Mouse (Mus musculus): Measurements from ENCODE around the gene Cd5l. TPM values are rescaled to one million over a fixed set of nuclear protein-coding genes. Genes with fewer than 3 reads are reported as not detected.
"Not testable (repeated sequence)": the region's sequence is repeated elsewhere in the genome, so short reads cannot be mapped to it uniquely, and the experiment has no call there.

Gene Cd5l
- polyA plus RNA-seq (2015; fragmentation: Nextera tagmentation; extraction: Ambion mirVana): 30.0 and 31.1 TPM in 2 replicates

- DNase-seq: no peak
- Histone ChIP-seq H3K9me3 (replicated peaks) (no peaks in the 10 kb centered on the region), H3K4me1 (replicated peaks) (no peaks in the 10 kb centered on the region)
Observed at GRCm38 (mm10) chr3:87357581-87357980, at the start of gene Cd5l. TSS of gene Cd5l (plus strand) at chr3:87357881.

DNA sequence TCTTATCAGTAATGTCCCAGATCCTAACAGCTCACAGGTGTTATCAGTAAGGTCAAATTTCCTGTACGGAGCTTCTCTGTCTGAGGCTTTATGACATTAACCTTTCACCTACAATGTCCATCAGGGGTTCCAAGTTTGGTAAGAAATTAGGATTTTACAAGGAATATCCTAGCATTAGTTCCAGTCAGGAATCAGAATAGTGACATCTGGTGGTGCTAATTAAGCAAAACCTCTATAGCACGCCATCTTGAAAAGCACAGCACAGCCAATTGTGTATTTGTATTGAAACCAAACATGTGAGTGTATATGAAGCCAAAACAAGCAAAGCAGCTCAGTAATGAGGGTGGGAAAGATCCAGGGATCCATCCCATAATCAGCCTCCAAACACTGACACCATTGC, 47.8 kb upstream of the Cd5l start:
- Histone ChIP-seq H3K36me3 (no peaks in the 10 kb centered on the region), H3K4me2 (no peak overlapping the region), H3K9me3 (replicated peaks) (no peaks in the 10 kb centered on the region), H3K9ac (no peak overlapping the region), H3K4me3 (replicated peaks) (no peak overlapping the region), H3K27ac (no peak overlapping the region), H3K4me1 (replicated peaks) (no peaks in the 10 kb centered on the region), H3K27me3 (no peaks in the 10 kb centered on the region)
- no peak for DNase-seq
- 47% methylated on average over 2 of the region's 2 CpGs for WGBS (ENCODE audit: insufficient replicate concordance)
- ATAC-seq (ENCODE audit: low read depth): no peak

More at GRCm38 (mm10) chr3:87357581-87357980, at the start of gene Cd5l:
- Histone ChIP-seq H3K4me2 (no peak within 1 kb of the TSS), H3K4me3 (replicated peaks) (no peak within 1 kb of the TSS), H3K36me3 (no peaks in the 10 kb centered on the region), H3K9ac (no peak within 1 kb of the TSS), H3K27me3 (no peaks in the 10 kb centered on the region), H3K27ac (no peak within 1 kb of the TSS)
- no peak for ATAC-seq (ENCODE audit: low read depth)

- H3K9me3 ChIP-seq (replicated peaks): no peaks in the 10 kb centered on the region
- no peak overlapping the region for H3K27ac ChIP-seq
- no peak for DNase-seq
- H3K4me3 ChIP-seq (replicated peaks): no peak overlapping the region
- H3K27me3 ChIP-seq: no peaks in the 10 kb centered on the region
- no peak for ATAC-seq (ENCODE audit: low read depth)
- no peak overlapping the region for H3K4me2 ChIP-seq
- H3K9ac ChIP-seq: no peak overlapping the region
- no peaks in the 10 kb centered on the region for H3K36me3 ChIP-seq
- WGBS (ENCODE audit: insufficient replicate concordance): 38% methylated on average over 4 of the region's 4 CpGs
- no peaks in the 10 kb centered on the region for H3K4me1 ChIP-seq (replicated peaks)
Observed at GRCm38 (mm10) chr3:87322557-87322956, 35.1 kb upstream of the Cd5l start.

- 8% methylated on average over 3 of the region's 3 CpGs for WGBS (ENCODE audit: insufficient replicate concordance)
- Histone ChIP-seq H3K9ac (no peak overlapping the region), H3K27me3 (no peaks in the 10 kb centered on the region), H3K4me3 (replicated peaks) (no peak overlapping the region), H3K4me1 (replicated peaks) (no peaks in the 10 kb centered on the region), H3K9me3 (replicated peaks) (no peaks in the 10 kb centered on the region), H3K27ac (no peak overlapping the region), H3K4me2 (no peak overlapping the region), H3K36me3 (no peaks in the 10 kb centered on the region)
- no peak for DNase-seq
- ATAC-seq (ENCODE audit: low read depth): no peak
Observed at GRCm38 (mm10) chr3:87323778-87324177, 33.9 kb upstream of the Cd5l start.

DNA sequence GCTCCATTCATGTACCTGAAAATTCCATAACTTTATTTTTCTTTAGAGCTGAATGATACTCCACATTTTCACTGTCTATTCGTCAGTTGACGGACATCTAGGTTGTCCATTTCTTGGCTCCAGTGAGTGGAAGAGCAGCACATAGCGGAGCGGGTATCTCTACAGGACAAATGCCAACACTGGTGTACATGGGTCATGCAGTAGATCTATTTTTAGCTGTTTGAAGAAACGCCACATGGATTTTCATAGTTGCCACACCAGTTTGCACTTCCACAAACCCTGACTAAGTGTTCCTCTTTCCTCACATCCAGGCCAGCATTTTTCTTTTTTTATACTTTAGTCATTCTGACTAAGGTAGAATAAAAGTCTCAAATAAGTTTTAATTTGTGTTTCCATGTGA, 19.8 kb upstream of the Cd5l start:
- H3K27ac ChIP-seq: no peak overlapping the region
- H3K9ac ChIP-seq: no peak overlapping the region
- no peaks in the 10 kb centered on the region for H3K9me3 ChIP-seq (replicated peaks)
- no peaks in the 10 kb centered on the region for H3K27me3 ChIP-seq
- H3K4me1 ChIP-seq (replicated peaks): no peaks in the 10 kb centered on the region
- DNase-seq: no peak
- H3K36me3 ChIP-seq: no peaks in the 10 kb centered on the region
- WGBS (ENCODE audit: insufficient replicate concordance): 55% methylated on average over 5 of the region's 5 CpGs
- no peak for ATAC-seq (ENCODE audit: low read depth)
- no peak overlapping the region for H3K4me3 ChIP-seq (replicated peaks)
- H3K4me2 ChIP-seq: no peak overlapping the region

GRCm38 (mm10) chr3:87350992-87351391, 6.7 kb upstream of the Cd5l start:
- not testable (repeated sequence) for H3K4me2 ChIP-seq; H3K4me1 ChIP-seq (replicated peaks); H3K9ac ChIP-seq; H3K27ac ChIP-seq; H3K9me3 ChIP-seq (replicated peaks); H3K36me3 ChIP-seq; ATAC-seq (ENCODE audit: low read depth); DNase-seq; H3K4me3 ChIP-seq (replicated peaks); H3K27me3 ChIP-seq
- WGBS (ENCODE audit: insufficient replicate concordance): 56% methylated on average over 2 of the region's 2 CpGs

DNA sequence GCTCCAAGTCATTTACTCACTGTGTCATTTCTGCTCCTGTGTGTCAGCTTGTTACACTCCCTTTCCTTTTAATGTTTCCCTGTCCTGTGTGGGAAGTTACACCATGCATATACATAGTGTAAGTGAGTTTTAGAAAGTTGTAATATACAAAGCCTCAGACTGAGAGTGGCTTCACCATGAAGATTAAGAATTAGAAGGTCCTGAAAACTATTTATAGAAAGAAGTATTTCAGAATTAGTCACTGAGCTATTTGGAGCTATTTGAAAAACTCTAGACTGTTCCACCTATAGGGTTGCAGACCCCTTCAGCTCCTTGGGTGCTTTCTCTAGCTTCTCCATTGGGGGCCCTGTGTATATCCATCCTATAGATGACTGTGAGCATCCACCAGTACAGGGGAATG, 1.5 kb downstream of the Cd5l start:
- no peak overlapping the region for H3K4me3 ChIP-seq (replicated peaks)
- ATAC-seq (ENCODE audit: low read depth): no peak
- no peak for DNase-seq

DNA sequence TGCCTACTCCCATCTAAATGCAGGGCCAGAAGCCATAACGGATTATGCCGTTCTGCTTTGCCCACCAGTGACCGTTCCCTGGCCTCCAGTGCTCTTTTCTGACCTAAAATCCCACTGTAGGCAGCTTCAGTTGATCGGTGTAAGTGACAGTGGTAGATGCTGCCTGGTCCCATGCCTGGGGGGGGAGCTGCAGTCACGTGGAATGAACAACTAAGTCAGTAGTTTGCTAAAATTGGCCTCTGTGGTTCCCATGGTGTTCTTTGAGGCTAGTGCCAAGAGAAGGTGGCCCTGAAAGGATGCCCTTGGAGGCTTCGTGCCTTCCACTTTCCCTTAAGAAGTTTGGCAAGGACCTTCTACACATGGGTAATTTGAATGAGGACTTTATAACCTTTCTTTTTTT, 2.8 kb downstream of the Cd5l start:
- ATAC-seq (ENCODE audit: low read depth) (no peak), DNase-seq (no peak)
- no peaks in the 10 kb centered on the region for H3K4me1 ChIP-seq (replicated peaks)
- H3K9me3 ChIP-seq (replicated peaks): no peaks in the 10 kb centered on the region
- H3K27me3 ChIP-seq: no peaks in the 10 kb centered on the region
- H3K27ac ChIP-seq: no peak overlapping the region
- no peak overlapping the region for H3K9ac ChIP-seq
- H3K4me3 ChIP-seq (replicated peaks): no peak overlapping the region
- 60% methylated on average over 6 of the region's 6 CpGs for WGBS (ENCODE audit: insufficient replicate concordance)
- H3K36me3 ChIP-seq: no peaks in the 10 kb centered on the region
- no peak overlapping the region for H3K4me2 ChIP-seq

More for the DNA sequence above, 1.5 kb downstream of the Cd5l start:
- H3K36me3 ChIP-seq: no peaks in the 10 kb centered on the region
- no peak overlapping the region for H3K4me2 ChIP-seq
- no peaks in the 10 kb centered on the region for H3K9me3 ChIP-seq (replicated peaks)
- no peak overlapping the region for H3K27ac ChIP-seq
- H3K27me3 ChIP-seq: no peaks in the 10 kb centered on the region
- H3K9ac ChIP-seq: no peak overlapping the region
- H3K4me1 ChIP-seq (replicated peaks): no peaks in the 10 kb centered on the region

DNA sequence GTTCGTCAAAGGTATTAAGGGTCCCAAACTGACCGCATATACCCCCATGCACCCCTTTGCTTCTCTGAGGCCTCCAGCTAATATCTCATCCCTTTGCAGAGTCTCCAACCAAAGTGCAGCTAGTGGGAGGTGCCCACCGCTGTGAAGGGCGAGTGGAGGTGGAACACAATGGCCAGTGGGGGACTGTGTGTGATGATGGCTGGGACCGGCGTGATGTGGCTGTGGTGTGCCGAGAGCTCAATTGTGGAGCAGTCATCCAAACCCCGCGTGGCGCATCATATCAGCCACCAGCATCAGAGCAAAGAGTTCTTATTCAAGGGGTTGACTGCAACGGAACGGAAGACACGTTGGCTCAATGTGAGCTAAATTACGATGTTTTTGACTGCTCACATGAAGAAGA, 8.0 kb downstream of the Cd5l start:
- DNase-seq (no peak), ATAC-seq (ENCODE audit: low read depth) (no peak)
- no peaks in the 10 kb centered on the region for H3K9me3 ChIP-seq (replicated peaks)
- H3K9ac ChIP-seq: no peak overlapping the region
- no peak overlapping the region for H3K4me3 ChIP-seq (replicated peaks)
- no peaks in the 10 kb centered on the region for H3K36me3 ChIP-seq
- H3K27me3 ChIP-seq: no peaks in the 10 kb centered on the region
- no peaks in the 10 kb centered on the region for H3K4me1 ChIP-seq (replicated peaks)
- WGBS (ENCODE audit: insufficient replicate concordance): 79% methylated on average over 14 of the region's 14 CpGs
- H3K4me2 ChIP-seq: no peak overlapping the region
- H3K27ac ChIP-seq: no peak overlapping the region

DNA sequence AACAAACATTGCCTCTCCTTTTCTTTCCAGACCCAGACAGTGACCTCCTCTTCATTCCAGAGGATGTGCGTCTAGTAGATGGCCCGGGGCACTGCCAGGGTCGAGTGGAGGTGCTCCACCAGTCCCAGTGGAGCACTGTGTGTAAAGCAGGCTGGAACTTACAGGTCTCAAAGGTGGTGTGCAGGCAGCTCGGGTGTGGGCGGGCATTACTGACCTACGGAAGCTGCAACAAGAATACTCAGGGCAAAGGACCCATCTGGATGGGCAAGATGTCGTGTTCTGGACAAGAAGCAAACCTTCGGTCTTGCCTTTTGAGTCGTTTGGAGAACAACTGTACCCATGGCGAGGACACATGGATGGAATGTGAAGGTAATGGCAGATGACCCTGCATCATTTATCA, 9.8 kb downstream of the Cd5l start:
- no peak for ATAC-seq (ENCODE audit: low read depth)
- Histone ChIP-seq H3K9me3 (replicated peaks) (no peaks in the 10 kb centered on the region), H3K36me3 (no peaks in the 10 kb centered on the region), H3K4me2 (no peak overlapping the region), H3K4me1 (replicated peaks) (no peaks in the 10 kb centered on the region), H3K27me3 (no peaks in the 10 kb centered on the region), H3K9ac (no peak overlapping the region), H3K27ac (no peak overlapping the region), H3K4me3 (replicated peaks) (no peak overlapping the region)
- no peak for DNase-seq
- 72% methylated on average over 10 of the region's 10 CpGs for WGBS (ENCODE audit: insufficient replicate concordance)

- H3K4me1 ChIP-seq (replicated peaks): no peaks in the 10 kb centered on the region
- H3K9ac ChIP-seq: no peak overlapping the region
- no peak overlapping the region for H3K4me2 ChIP-seq
- no peak for ATAC-seq (ENCODE audit: low read depth)
- H3K27ac ChIP-seq: no peak overlapping the region
- no peak for DNase-seq
- H3K36me3 ChIP-seq: no peaks in the 10 kb centered on the region
- H3K27me3 ChIP-seq: no peaks in the 10 kb centered on the region
- H3K9me3 ChIP-seq (replicated peaks): no peaks in the 10 kb centered on the region
- no peak overlapping the region for H3K4me3 ChIP-seq (replicated peaks)
- 29% methylated on average over 5 of the region's 5 CpGs for WGBS (ENCODE audit: insufficient replicate concordance)
Observed at GRCm38 (mm10) chr3:87369181-87369580, 11.5 kb downstream of the Cd5l start.

DNA sequence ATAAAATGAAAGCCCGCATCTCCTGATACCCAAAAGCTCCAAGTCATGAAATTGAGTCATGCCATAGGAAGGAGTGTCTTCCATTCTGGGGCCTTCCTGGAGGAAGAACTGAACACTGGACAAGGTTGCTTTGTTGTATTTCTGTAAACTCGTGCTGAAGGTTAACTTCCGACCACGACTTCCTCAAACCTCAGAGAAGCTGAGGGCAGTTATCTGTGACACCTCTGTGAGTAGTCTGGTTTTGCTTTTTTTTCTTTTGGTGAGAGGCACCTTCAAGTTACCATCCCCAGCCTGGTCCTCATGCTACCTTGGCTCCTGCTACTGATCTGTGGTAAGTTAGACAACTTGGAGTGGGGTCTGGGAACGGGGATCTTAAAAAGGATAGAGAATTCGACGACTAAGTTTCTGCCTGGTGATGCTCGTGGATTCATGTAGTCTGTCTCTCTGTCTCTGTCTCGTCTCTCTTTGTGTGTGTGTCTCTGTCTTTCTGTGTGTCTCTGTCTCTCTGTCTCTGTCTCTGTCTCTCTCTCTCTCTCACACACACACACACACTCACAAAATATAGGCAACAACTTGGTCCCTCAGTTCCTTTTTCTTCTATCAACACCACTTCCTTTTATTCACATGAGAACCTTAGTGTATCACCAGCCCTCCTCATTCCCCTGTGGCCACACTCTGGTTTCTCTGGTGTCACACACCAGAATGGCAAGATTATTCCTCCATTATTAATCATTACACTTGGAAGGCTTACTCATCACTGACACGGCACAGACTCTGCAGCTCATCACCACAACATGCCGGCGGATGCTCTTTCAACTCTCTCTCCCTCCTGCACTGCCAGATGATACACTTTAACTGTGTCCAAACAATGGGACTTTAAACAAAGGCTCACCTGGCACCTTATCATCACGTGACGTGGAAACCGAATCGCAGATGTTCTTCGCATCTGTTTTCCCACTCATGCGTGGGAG, 18.8 kb downstream of the Cd5l start, which contains the start of gene Fcrl1:
Gene Fcrl1 (plus strand): TSS at position 193 of the 971 bp plus-strand sequence.
- DNase-seq (no peak), ATAC-seq (ENCODE audit: low read depth) (no peak)
- H3K9ac ChIP-seq: no peak within 1 kb of the TSS

More for the DNA sequence above, 18.8 kb downstream of the Cd5l start, which contains the start of gene Fcrl1:
- Histone ChIP-seq H3K4me2 (no peak within 1 kb of the TSS), H3K9me3 (replicated peaks) (no peaks in the 10 kb centered on the region), H3K36me3 (no peaks in the 10 kb centered on the region), H3K4me3 (replicated peaks) (no peak within 1 kb of the TSS), H3K27me3 (no peaks in the 10 kb centered on the region), H3K27ac (no peak within 1 kb of the TSS), H3K4me1 (replicated peaks) (no peaks in the 10 kb centered on the region)
- 46% methylated on average over 18 of the region's 18 CpGs for WGBS (ENCODE audit: insufficient replicate concordance)
